Mouse (Mus musculus): ENCODE data around the gene Fxyd3. TPM values are rescaled to one million over a fixed set of nuclear protein-coding genes. Genes with fewer than 3 reads are reported as not detected.

The Fxyd3 gene
- total RNA-seq (2015) = not detected in 2 replicates
- total RNA-seq (2017) = not detected in 2 replicates

DNA sequence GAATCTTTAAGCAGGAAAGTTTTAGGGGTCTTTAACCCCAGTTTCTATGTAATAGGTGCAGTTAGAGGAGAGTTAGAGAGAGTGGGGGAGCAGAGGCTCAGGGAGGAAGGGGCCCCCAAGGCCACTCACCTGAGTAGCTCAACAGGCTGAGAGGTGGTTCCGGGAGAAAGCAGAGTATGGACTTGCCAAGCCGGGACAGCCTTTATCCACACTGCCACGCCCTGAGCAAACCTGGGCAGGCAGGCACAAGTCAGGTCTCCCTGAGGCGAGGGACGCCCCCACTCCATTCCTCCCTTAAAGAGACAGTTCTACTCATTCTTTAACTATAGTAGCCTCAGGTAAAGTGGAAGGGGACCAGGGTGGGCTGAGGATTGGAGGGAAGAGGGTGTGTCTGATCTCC, at the start of gene Fxyd3:
Gene Fxyd3 (minus strand): TSS at position 213 of the 400 bp plus-strand sequence.
- no peak for ATAC-seq (replicated peaks; ENCODE audit: poor library complexity)

DNA sequence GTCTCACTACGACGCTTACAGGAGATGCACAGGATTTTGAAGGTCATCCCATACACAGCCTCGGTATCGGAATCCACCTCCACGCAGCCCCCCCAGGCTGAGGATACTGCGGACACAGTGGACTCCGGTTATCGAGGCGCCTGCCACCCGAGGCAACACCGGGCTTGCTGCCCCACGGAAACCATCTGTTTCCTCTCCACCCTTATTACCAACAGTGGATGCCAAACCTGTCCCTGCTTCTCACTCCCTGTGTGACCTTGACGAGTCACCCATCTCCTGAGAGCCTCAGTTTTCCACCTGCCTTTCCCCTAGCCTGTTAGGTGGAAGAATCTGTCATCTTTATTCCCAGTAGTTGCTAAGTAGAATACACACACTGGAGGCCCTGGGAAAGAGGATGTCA, 48.6 kb upstream of the Fxyd3 start:
- peak; percentile 7; the same call in 1 of the 2 replicates for ATAC-seq (replicated peaks; ENCODE audit: poor library complexity)

DNA sequence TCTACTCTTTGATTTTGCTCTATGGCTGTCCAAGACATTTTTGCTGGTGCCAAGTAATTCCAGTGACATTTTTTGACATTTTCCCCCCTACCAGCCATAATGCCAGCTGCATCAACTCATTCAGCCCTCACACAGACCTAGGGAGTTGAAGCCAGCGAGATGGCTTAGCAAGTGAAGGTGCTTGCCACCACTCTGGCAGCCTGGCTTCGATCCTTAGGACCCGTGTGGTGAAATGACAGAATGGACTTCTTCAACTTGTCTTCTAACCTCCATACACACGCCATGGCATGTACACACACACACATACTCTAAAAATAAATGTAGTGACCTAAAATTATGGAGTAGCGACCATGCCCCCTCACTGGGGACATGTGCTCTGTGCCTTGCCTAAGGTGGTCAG, 47.9 kb upstream of the Fxyd3 start:
- ATAC-seq (replicated peaks; ENCODE audit: poor library complexity) = no peak

DNA sequence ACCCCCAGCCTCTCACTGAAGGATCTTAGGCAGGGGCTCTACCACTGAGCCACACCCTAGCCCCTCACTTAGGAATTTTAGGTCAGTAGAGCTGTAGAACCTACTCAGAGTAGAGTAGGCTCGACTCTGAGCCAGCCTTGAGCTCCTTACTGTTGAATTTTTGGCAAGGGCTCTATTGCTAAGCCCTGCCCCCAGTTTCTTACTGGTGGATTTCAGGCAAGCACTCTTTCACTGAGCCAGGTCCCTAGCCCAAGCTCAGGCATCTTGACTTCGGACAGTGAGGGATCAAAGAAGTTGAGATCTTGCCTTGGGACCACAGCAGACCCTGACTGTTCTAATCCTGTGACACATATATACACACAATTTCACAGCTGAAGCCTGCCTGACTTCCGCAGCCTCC, 47.2 kb upstream of the Fxyd3 start:
- no peak for ATAC-seq (replicated peaks; ENCODE audit: poor library complexity)

DNA sequence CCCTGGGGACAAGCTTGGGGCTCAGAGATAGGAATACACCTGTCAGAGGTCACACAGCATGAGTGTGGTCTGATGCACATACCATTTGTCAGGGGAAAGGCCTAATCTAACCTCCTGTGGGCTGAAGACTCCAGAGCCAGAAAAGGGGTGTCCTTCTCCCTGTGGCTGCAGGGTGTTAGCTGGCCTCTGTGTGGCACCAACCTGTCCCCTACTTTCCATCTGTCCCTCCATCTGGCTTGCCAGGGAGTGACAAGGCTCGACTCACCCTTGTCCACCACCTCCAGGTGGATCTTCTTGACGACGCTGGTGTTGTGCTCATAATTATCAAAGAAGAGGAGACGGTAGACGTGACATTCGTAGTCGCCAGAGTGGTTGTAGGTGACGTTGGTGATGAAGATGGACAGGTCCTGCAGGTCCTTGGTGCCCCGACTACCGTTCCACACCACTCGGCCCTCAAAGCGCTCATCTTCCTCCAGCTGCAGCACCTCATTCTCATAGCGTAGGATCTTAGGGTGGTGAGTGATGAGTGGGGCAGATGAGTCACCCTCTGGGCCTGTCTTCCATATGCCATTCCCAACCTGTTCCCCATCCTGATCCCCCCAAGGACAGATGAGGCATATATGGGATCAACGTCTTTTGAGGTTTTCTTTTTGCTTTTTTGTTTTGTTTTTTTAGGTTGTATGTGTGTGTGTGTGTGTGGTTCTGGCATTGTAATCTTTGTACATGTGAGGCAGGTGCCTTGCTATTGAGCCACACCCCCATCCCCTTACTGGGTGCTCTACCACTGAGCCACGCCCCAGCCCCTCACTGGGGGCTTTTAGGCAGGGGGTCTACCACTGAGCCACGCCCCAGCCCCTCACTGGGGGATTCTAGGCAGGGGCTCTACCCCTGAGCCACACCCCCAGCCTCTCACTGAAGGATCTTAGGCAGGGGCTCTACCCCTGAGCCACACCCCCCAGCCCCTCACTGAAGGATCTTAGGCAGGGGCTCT, 46.4 kb upstream of the Fxyd3 start:
- ATAC-seq (replicated peaks; ENCODE audit: poor library complexity) = no peak

DNA sequence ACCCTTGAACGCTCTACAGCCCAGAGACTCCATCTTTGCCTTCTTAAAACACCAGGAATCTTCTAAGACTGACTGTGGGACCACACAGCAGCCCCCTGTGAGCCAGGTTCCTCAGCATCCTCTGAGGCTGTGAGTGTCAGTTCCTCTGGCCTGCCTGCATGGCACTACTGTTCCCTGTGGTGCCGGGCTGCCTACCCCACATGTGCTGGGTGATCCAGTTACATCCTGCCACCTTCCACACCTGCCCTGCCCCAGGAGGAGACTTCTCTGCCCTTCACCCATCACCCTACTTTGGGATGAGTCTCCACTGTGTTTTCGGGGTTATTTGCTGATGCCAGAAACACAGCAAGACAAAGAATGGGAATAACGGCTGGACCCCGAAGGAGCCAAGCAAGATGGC, 43.1 kb upstream of the Fxyd3 start:
- no peak for ATAC-seq (replicated peaks; ENCODE audit: poor library complexity)

DNA sequence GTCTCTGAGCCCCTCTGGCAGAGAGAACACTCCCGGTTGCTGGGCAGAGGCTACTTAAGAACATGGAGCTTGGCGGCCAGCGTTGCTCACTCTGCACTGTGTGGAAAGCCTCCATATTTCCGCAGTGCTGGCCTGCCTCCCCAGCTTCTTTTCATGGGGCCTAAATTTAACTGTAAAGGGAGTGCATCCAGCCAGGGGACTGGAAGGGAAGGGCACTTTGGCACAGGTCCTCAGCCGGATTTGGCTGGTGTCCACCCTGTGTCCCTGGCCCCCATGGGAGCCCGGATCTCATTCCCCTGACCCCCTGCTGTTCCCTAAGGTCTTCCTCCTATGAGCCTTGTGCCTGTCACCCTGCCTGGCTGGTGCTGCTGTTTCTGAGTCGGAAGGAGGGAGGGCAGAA, 42.0 kb upstream of the Fxyd3 start:
- ATAC-seq (replicated peaks; ENCODE audit: poor library complexity) = no peak

DNA sequence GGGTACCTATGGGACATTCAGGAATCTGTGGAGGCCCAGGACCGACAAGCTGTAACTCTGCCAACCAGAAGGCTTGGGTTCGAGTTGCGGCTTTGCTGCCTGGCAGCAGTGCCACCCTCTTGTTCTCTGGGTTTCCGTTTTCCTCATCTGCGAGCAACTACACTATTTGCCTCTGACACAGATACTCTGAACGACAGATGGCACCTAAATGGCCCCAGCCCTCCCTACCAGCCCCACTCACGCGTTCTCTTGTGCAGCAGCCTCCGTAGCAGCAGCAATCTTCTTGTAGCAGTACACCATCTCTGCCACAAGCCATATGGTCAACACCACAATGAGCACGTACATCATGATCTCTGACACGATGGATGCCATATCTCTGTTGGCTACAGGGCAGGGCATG, 41.0 kb upstream of the Fxyd3 start:
- ATAC-seq (replicated peaks; ENCODE audit: poor library complexity) = no peak

DNA sequence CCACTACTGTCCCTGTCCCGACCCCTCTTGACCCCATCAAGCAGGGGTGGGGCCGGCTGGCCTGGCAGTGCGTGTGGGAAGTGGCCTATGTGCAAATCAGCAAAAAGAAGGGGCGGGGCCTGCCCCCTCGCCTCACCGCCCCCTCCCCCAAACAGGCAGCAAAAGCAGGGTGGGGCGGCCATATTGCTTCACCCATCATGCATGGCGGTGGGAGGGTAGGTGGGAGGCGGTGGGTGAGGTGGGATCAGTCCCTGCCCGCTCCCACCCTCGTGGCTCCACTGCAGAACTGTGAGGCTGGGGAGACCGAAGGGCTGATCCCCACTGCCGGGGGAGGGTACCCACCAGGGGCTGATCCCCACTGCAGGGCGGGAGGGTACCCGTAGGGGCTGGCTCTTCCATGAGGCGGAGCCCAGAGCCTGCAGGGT, 40.2 kb upstream of the Fxyd3 start:
- ATAC-seq (replicated peaks; ENCODE audit: poor library complexity) = no peak

DNA sequence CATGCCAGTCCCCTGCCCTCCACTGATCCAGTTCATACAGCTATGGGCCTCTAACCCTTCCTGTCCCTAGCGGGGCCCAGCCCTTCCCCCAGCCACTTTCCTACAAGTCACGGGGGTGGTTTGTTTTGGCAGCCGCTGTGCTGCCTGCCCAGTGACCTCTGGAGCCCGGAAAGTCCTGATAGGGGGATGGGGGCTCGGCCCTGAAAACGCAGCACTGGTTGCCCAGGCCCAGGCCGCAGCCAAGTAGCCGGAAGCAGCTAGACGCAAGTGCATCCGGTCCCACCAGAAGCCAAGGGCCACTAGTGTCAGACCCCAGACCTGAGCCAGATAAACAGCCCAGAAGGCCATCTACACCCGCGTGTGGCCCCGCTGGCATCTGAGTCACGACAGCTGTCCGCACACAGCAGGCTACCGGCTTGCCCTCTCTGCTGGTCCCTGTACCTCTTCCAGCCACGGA, 39.1 kb upstream of the Fxyd3 start:
- ATAC-seq (replicated peaks; ENCODE audit: poor library complexity) = peak; percentile 27

DNA sequence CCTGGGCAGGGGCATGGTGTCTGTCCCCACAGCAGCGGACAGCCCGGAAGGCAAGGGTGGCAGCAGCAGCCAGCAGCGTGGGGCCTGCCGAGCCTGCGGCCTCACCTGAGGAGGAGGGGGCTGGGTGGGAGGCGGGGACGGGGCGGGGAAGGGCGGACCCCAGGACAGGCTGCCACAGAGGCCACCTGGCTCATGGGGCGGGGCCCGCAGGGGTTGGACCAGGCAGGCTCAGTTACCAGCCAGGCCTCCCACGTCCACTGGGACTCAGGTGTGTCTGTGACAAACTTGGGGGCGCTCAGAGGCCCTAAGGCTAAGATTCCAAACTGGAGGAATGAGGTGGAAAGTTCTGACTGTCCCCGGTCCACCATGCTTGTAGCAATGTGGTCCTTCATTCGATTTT, 38.7 kb upstream of the Fxyd3 start, which contains the start of gene Hpn:
Gene Hpn (minus strand): TSS at position 109 of the 400 bp plus-strand sequence.
- ATAC-seq (replicated peaks; ENCODE audit: poor library complexity) = no peak

DNA sequence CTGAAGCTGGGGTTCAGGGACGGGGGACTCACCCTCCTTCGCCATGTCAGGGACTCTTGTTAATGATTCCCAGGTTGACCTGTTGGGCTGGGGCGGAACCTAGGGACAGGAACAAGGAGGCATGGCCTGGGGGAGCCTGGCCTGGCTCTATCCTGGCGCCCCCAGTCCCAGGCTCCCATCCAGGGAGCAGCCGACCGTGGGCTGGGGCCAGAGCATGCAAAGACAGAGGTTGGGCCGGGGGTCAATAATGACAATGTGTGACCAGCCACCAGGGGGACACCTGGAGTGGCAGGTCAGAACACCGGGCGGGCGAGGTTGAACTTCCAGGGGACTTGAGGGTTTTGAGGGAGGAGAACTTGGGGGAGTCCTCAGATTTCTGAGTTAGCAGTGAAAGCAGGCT, 38.1 kb upstream of the Fxyd3 start:
- no peak for ATAC-seq (replicated peaks; ENCODE audit: poor library complexity)

DNA sequence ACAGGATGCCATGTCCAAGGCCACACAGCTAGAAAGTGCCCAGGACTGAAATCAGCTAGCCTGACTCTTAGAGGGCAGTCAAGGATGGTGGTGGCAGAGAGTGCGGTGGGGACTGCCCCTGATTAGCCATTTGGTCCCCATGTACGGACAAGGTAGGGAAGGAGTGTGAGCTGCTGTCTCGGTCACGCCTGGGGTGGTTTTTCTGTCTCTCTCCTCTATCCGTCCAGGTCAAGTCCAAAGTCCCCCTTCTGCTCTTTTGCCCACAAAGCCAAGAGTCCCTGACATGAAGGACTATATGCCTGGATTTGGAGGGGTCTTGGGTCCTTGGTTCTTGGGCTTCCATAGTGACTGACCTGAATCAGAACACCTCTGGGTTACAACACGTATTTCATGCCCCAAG, 37.3 kb upstream of the Fxyd3 start:
- no peak for ATAC-seq (replicated peaks; ENCODE audit: poor library complexity)

DNA sequence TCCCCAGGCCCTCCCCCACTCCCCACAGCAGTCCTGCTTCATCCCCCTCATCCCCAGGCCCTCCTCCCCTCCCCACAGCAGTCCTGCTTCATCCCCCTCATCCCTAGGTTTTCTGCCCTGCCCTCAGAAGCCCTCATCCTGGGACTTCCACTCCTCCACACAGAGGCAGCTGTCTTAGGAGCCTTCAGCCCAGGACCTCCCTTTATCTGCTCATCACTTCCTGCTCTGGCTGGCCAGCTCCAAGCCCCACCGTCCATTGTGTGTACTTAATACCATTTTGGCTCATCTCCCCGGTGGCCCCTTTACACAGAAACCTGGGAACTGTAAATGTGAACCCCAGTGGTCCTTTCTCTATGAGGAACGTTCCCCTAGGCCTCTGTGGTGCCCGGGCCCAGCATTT, 35.5 kb upstream of the Fxyd3 start:
- no peak for ATAC-seq (replicated peaks; ENCODE audit: poor library complexity)

DNA sequence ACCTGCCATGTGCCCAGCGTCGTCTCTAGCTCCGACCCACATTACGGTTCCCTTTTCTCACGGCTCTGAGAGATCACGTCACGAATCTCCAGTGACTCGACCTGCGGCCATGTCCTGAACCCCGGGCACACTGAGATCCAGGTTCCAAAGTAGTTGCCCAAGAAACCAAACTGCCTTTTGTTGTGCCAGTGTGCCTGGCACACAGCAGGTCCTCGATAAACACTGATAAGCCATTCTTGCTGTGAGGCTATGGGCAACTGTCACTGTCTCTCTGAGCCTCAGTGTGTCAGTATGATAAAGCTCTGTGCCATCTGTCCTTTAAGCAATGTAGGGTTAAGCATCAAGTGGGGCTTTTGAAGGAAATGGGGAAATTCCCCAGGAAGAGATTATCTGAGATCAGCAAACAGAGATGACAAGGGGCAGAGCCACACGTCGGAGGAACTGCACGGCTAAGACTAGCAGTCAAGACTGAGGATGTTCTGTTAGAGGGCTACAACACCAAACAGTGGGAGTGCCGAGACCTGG, 34.4 kb upstream of the Fxyd3 start:
- ATAC-seq (replicated peaks; ENCODE audit: poor library complexity) = peak; percentile 64

DNA sequence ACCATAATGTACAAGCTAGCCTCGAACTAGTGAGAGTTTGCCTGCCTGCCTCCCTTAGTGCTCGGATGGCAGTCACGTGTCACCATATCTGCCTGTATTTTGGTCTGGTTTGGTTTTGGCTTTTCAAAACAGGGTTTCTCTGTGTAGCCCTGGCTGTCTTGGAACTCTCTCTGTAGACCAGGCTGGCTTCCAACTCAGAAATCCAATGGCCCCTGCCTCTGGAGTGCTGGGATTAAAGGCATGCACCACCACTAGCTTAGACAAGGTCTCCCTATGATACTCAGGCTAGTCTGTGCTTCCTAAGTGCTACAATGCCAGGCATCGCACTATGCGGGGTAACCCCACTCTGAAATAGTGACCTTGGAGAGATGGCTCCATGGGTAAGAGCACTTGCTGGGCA, 33.3 kb upstream of the Fxyd3 start:
- ATAC-seq (replicated peaks; ENCODE audit: poor library complexity) = no peak

DNA sequence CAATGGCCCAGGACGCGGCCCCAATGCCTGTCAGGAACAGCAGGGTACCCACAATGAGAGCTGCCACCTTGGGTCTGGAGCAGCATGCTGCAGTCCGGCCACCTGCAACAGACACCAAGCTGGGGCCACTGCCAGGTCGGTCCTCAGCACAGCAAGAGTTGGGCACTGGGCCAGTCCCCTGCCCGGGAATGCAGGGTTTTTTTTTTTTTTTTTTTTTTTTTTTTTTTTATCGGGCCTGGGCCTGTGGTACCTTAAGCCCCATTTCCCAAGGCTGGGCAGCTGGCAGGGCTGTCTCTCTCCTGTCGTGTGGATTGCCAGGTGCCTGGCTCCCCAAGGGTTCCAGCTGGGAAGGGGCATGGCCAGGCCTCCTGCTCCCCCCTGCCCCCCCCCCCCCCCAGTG, 32.6 kb upstream of the Fxyd3 start:
- ATAC-seq (replicated peaks; ENCODE audit: poor library complexity) = peak; percentile 16; the same call in 1 of the 2 replicates

DNA sequence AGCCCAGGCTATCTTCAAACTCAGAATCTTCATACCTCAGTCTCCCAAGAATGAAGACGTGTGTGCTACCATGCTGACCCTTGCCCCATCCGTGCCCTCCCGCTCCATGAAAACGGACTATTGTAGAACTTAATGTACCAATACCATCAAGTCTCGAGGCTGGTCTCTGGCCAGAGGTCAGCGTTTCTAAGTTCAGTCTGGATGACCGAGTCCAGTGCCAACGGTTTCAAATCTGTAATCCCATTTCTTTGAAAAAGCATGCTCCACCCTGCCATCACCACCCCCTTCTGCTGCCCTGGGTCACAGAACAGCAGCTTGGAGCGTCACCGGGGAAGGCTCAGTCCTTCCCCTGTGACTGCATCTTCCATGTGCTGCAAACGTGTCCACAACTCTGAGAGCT, 31.3 kb upstream of the Fxyd3 start:
- no peak for ATAC-seq (replicated peaks; ENCODE audit: poor library complexity)

DNA sequence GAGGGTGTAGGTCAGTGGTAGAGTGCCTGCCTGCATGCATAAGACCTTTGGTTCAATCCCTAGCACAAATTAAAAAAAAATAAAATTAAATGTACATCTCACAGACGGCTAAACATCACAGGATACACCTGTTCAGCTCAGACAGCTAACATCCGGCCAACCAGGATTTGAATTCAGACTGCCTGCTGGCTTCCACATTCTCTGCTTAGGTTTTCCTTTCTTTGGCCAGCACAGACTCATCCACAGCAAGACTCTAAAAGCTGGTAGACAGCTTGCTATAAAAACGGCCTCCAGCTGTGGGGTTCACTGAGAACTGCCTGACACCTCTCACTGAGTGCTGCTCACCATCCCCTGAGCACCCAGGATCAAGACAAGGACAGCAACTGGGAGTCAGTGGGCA, 29.7 kb upstream of the Fxyd3 start:
- ATAC-seq (replicated peaks; ENCODE audit: poor library complexity) = no peak

DNA sequence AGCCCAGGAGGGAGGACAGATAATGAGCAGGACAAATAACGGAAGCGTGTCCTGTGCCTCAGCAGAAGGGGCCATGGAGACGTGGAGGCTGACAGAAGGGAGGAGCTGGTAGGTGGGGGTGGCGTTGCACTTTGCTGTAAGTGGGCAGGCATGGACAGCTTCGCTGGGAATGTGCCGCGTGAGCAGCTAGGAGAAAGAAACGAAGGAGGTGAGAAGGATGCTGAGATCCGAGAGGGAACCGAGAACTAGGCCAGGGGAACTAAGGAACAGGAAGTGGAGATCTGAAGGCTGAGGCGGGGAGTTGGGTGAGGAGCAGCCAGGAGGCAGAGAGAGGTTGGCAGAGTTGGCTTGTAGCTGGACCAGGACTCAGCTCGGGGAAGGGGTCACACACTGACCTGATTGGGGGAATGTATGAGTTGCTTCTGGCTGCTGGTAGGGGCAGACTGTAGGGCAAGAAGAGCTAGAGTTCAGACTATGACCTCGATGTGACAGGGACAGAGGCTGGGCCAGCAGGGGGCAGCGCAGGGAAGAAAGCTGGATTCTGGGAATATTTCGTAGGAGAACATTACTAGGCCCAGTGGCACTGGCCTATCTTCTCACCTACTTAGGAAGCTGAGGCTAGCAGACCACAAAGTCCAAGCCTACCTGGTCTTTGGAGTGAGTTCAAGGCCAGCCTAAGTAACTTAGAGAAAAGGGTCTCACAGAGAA, 28.7 kb upstream of the Fxyd3 start:
- peak; percentile 38 for ATAC-seq (replicated peaks; ENCODE audit: poor library complexity)

DNA sequence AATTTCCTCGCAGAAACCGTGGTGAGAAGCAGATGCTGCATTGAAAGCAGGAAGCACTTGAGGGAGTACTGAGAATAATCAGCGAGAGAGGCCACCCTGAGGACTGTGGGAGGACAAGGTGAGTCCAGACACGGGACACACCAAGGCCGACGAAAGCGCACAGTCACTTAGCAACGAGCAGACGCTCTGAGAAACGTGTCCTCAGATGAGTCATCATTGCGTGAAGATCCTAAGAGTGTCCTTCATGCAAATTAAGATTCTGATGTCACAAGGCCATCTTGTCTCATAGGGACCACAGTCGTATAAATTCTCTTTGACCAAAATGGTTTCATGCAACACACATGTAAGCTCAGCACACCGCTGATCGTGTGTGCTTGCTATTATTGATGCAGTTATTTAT, 24.3 kb upstream of the Fxyd3 start:
- ATAC-seq (replicated peaks; ENCODE audit: poor library complexity) = no peak

DNA sequence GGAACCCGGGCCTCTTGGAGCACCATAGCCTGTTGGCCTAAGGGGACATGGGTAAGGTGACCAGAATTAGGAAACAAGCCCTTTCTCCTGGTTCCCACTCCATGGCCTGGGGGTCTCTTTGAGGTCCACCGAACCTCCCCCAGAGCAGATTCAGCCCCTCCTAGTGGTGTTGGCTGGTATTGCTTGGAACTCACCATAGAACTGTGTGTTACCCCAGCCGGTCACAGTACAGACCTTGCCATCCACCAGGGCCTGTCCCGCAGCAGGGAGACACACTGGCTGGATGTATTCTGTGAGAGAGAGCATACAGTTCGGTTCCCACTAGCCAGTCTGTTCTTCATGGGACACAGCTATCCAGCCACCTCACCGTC, 23.1 kb upstream of the Fxyd3 start:
- no peak for ATAC-seq (replicated peaks; ENCODE audit: poor library complexity)

Measured in megakaryocyte progenitor cell, adult 5-6 weeks (primary cell).